Mouse (Mus musculus): ENCODE data around the gene Pex19.

The Pex19 gene

GRCm38 (mm10) chr1:172181777-172182176, 55.2 kb downstream of the Pex19 start:
- DNase-seq (ENCODE audit: extremely low read depth, low read depth) = no peak

GRCm38 (mm10) chr1:172183056-172183455, 56.5 kb downstream of the Pex19 start:
- DNase-seq (ENCODE audit: extremely low read depth, low read depth) = peak; percentile 17

GRCm38 (mm10) chr1:172183915-172184314, 57.4 kb downstream of the Pex19 start:
- DNase-seq (ENCODE audit: extremely low read depth, low read depth) = peak; percentile 14

All from MEL-GATA-1-ER (cell line).